ENCODE assay signal across 9 mouse cellular contexts in genomic region chr13:95281740-95282673, GRCm38 (mm10). TPM values are rescaled to one million over a fixed set of nuclear protein-coding genes. Genes with fewer than 3 reads are reported as not detected.
DNase-seq lines count a peak whose midpoint lies in the region; ATAC-seq and TF ChIP-seq lines count a peak whose summit lies in the region.
"Had no signal": no experiment of that assay in that cellular context is flagged by ENCODE, and none has a peak within 500 bp of the region (broad histone marks: within the 10 kb centered on the region; RNA-seq: fewer than 3 reads in every experiment).

No protein-coding gene starts in this region.

- H3K4me1 ChIP-seq in heart, adult 2 months (ENCODE audit: control insufficient read depth, insufficient read depth, low read length), result no peaks in the 10 kb centered on the region
- H3K4me1 ChIP-seq in heart, embryonic 10.5 days, result 0 out of 2 replicates have a peak, but pooled peaks cover 4% of the 10 kb centered on the region
- H3K4me1 ChIP-seq in limb, embryonic 13.5 days, result peaks cover 17% of the 10 kb centered on the region
- H3K4me1 ChIP-seq in cerebellum, adult 2 months (ENCODE audit: control insufficient read depth, insufficient read depth, low read length), result no peaks in the 10 kb centered on the region

- no peak overlapping the region for H3K27ac ChIP-seq in heart, adult 2 months
- no peak overlapping the region for H3K27ac ChIP-seq in heart, embryonic 10.5 days
- peak overlapping the region; percentile 72; the same call in 1 of the 2 replicates for H3K27ac ChIP-seq in limb, embryonic 13.5 days
- H3K27ac ChIP-seq in cerebellum, adult 2 months (ENCODE audit: insufficient read depth, low read length), result no peak overlapping the region

- CTCF ChIA-PET in Patski (lab: Charles Lee), result no interaction called here

- TF ChIP-seq POLR2A in heart, adult 2 months (IDR thresholded peaks at IDR 0.05; ENCODE audit: insufficient read depth, low read depth, low read length), result no peak
- no peak for TF ChIP-seq POLR2A in cerebellum, adult 2 months (IDR thresholded peaks at IDR 0.05; ENCODE audit: borderline replicate concordance, insufficient read depth, low read length)

- no peak for TF ChIP-seq CTCF in heart, adult 2 months (IDR thresholded peaks at IDR 0.05)
- no peak for TF ChIP-seq CTCF in Patski (IDR thresholded peaks at IDR 0.05)
- TF ChIP-seq CTCF in cerebellum, adult 2 months (IDR thresholded peaks at IDR 0.05; ENCODE audit: borderline replicate concordance, insufficient read depth, low read depth, low read length), result no peak

- intact Hi-C loops in heart, adult 2 months (cut with DNase I), result no loop called here

- no peak overlapping the region for H3K4me3 ChIP-seq in heart, adult 2 months
- no peak overlapping the region for H3K4me3 ChIP-seq in heart, embryonic 10.5 days
- H3K4me3 ChIP-seq in limb, embryonic 13.5 days, result no peak overlapping the region
- H3K4me3 ChIP-seq in cerebellum, adult 2 months (replicated peaks; ENCODE audit: insufficient read depth, low read depth, low read length), result no peak overlapping the region

- TF ChIP-seq EP300 in heart, adult 2 months (IDR thresholded peaks at IDR 0.05; ENCODE audit: insufficient read depth, low read depth, low read length), result no peak

- DNase-seq in heart, adult 2 months, result peak; percentile 15 to 27
- no peak for DNase-seq in heart, embryonic 10.5 days (ENCODE audit: low spot score)
- DNase-seq in Patski (ENCODE audit: low read depth, low spot score), result no peak
- DNase-seq in gastrocnemius, postnatal 25 days, result peak; percentile 23
- no peak for DNase-seq in layer of hippocampus, adult 18-20 months (ENCODE audit: low spot score in 2 of 2)
- DNase-seq in layer of hippocampus, postnatal 36 days, result no peak
- DNase-seq in cerebellum, adult 2 months, result no peak
- DNase-seq: thymus, postnatal 14 days had no signal

- no peak overlapping the region for H3K4me2 ChIP-seq in limb, embryonic 13.5 days (replicated peaks)

- no peaks in the 10 kb centered on the region for H3K27me3 ChIP-seq in heart, adult 2 months (ENCODE audit: control insufficient read depth, insufficient read depth, low read length)
- H3K27me3 ChIP-seq in heart, embryonic 10.5 days (ENCODE audit: insufficient read depth, poor library complexity, severe bottlenecking), result no peaks in the 10 kb centered on the region
- no peaks in the 10 kb centered on the region for H3K27me3 ChIP-seq in Patski
- H3K27me3 ChIP-seq in limb, embryonic 13.5 days, result no peaks in the 10 kb centered on the region
- H3K27me3 ChIP-seq in cerebellum, adult 2 months (ENCODE audit: control insufficient read depth, insufficient read depth, low read length), result no peaks in the 10 kb centered on the region

- peak; percentile 47 for ATAC-seq in Patski
- 0 out of 2 replicates have a peak, but pooled peaks have one; percentile 45 for ATAC-seq in limb, embryonic 13.5 days (ENCODE audit: low FRiP score, low read depth)

- no peaks in the 10 kb centered on the region for H3K9me3 ChIP-seq in heart, embryonic 10.5 days
- no peaks in the 10 kb centered on the region for H3K9me3 ChIP-seq in limb, embryonic 13.5 days

- H3K36me3 ChIP-seq in heart, adult 2 months (ENCODE audit: control insufficient read depth, insufficient read depth, low read length), result no peaks in the 10 kb centered on the region
- H3K36me3 ChIP-seq in heart, embryonic 10.5 days, result no peaks in the 10 kb centered on the region
- no peaks in the 10 kb centered on the region for H3K36me3 ChIP-seq in limb, embryonic 13.5 days

- no peak overlapping the region for H3K9ac ChIP-seq in heart, adult 2 months (ENCODE audit: low read depth, low read length)
- H3K9ac ChIP-seq in limb, embryonic 13.5 days, result no peak overlapping the region

- WGBS in heart, adult 2 months, result 50% methylated on average over 6 of the region's 7 CpGs
- WGBS in heart, embryonic 10.5 days, result 42% methylated on average over 6 of the region's 7 CpGs
- 25% methylated on average over 6 of the region's 7 CpGs for WGBS in limb, embryonic 13.5 days
- 33% methylated on average over 6 of the region's 7 CpGs for WGBS in cerebellum, adult 2 months

- no peaks in the 10 kb centered on the region for H3K79me2 ChIP-seq in heart, adult 2 months (replicated peaks; ENCODE audit: control insufficient read depth, insufficient read depth, low read length)

- in situ Hi-C loops in Patski (cut with MboI; ENCODE audit: low pct_unique_long_range_greater_than_20kb), result no loop called here

- POLR2A ChIA-PET in Patski (lab: Charles Lee), result no interaction called here

RNA-seq across cellular contexts. Expression of gene Pde8b, which starts 31.9 kb away (rescaled TPM):
- 1 to 10 TPM; 2.6 to 5.0 TPM for total RNA-seq in heart, adult 2 months (2021)
- polyA plus RNA-seq in heart, adult 2 months (2012; rRNA removed), result 1.7 and 2.7 TPM in 2 replicates
- 0.63 and 0.93 TPM in 2 replicates for polyA plus RNA-seq in heart, embryonic 10.5 days (2016; fragmentation: Nextera tagmentation; extraction: Ambion mirVana)
- 1.2 TPM for polyA plus RNA-seq in Patski (2021)
- 1 to 10 TPM; 2.5 TPM for total RNA-seq in gastrocnemius, postnatal 25 days (2021)
- polyA plus RNA-seq in limb, embryonic 13.5 days (2015; fragmentation: Nextera tagmentation; extraction: Ambion mirVana), result 2.7 and 3.5 TPM in 2 replicates
- total RNA-seq in layer of hippocampus, adult 18-20 months (2021), result 100 to 1,000 TPM; 105 to 109 TPM
- 10 to 100 TPM; 97.2 to 99.8 TPM for total RNA-seq in layer of hippocampus, postnatal 36 days (2021)
- 19.9 and 24.2 TPM in 2 replicates for polyA plus RNA-seq in cerebellum, adult 2 months (2012; rRNA removed)

RNA-seq across cellular contexts. Expression of gene Zbed3, which starts 41.4 kb away (rescaled TPM):
- 10 to 100 TPM; 14.6 to 15.4 TPM for total RNA-seq in heart, adult 2 months (2021)
- 21.0 and 26.6 TPM in 2 replicates for polyA plus RNA-seq in heart, adult 2 months (2012; rRNA removed)
- polyA plus RNA-seq in heart, embryonic 10.5 days (2016; fragmentation: Nextera tagmentation; extraction: Ambion mirVana), result 52.1 and 56.2 TPM in 2 replicates
- 47.2 TPM for polyA plus RNA-seq in Patski (2021)
- total RNA-seq in gastrocnemius, postnatal 25 days (2021), result 1 to 10 TPM; 4.8 to 5.6 TPM
- polyA plus RNA-seq in limb, embryonic 13.5 days (2015; fragmentation: Nextera tagmentation; extraction: Ambion mirVana), result 89.6 and 95.0 TPM in 2 replicates
- total RNA-seq in layer of hippocampus, adult 18-20 months (2021), result 10 to 100 TPM; 11.7 to 13.3 TPM
- total RNA-seq in layer of hippocampus, postnatal 36 days (2021), result 10 to 100 TPM; 11.9 to 14.8 TPM
- polyA plus RNA-seq in cerebellum, adult 2 months (2012; rRNA removed), result 15.6 and 17.4 TPM in 2 replicates

Comparison
In these comparisons a context has a peak if more than half of its experiments do, and no peak if none do; other contexts are left out.
1. DNase-seq: peak in heart, adult 2 months (2 of 2) and gastrocnemius, postnatal 25 days (single experiment); none in heart, embryonic 10.5 days (single experiment), Patski (single experiment), layer of hippocampus, adult 18-20 months (0 of 2), layer of hippocampus, postnatal 36 days (0 of 2) and cerebellum, adult 2 months (0 of 2).